Comparison of ENCODE assay signal across 8 mouse cellular contexts in genomic region chr19:8880311-8881033, GRCm38 (mm10). TPM values are rescaled to one million over a fixed set of nuclear protein-coding genes. Genes with fewer than 3 reads are reported as not detected.
DNase-seq lines count a peak whose midpoint lies in the region; ATAC-seq and TF ChIP-seq lines count a peak whose summit lies in the region.

Gene Uqcc3 (minus strand): TSS chr19:8880923.

- no peaks in the 10 kb centered on the region for H3K9me3 ChIP-seq in embryonic facial prominence, embryonic 14.5 days (ENCODE audit: control insufficient read depth, low read length)
- H3K9me3 ChIP-seq in limb, embryonic 12.5 days: no peaks in the 10 kb centered on the region
- no peaks in the 10 kb centered on the region for H3K9me3 ChIP-seq in midbrain, embryonic 14.5 days (ENCODE audit: control insufficient read depth, low read length)

- no peaks in the 10 kb centered on the region for H3K79me2 ChIP-seq in heart, adult 2 months (replicated peaks; ENCODE audit: control insufficient read depth, insufficient read depth, low read length)

- H3K4me2 ChIP-seq in embryonic facial prominence, embryonic 14.5 days (ENCODE audit: low read depth, low read length): peak within 1 kb of the TSS; percentile 77
- peak within 1 kb of the TSS; percentile 87 for H3K4me2 ChIP-seq in limb, embryonic 12.5 days
- peak within 1 kb of the TSS; percentile 91 for H3K4me2 ChIP-seq in midbrain, embryonic 14.5 days (ENCODE audit: low read length)

- peak; percentile 64 for TF ChIP-seq POLR2A in bone marrow, adult 2 months (IDR thresholded peaks at IDR 0.05; ENCODE audit: borderline replicate concordance, control insufficient read depth, low read depth, low read length)
- peak; percentile 92 for TF ChIP-seq POLR2A in heart, adult 2 months (IDR thresholded peaks at IDR 0.05; ENCODE audit: insufficient read depth, low read depth, low read length)

- no peak; the same call in 1 of the 2 replicates for TF ChIP-seq CTCF in bone marrow, adult 2 months (IDR thresholded peaks at IDR 0.05; ENCODE audit: control insufficient read depth, insufficient read depth, low read length)
- TF ChIP-seq CTCF in heart, adult 2 months (IDR thresholded peaks at IDR 0.05): no peak

- TF ChIP-seq EP300 in heart, adult 2 months (IDR thresholded peaks at IDR 0.05; ENCODE audit: insufficient read depth, low read depth, low read length): peak; percentile 74; the same call in 1 of the 2 replicates

- H3K27ac ChIP-seq in bone marrow, adult 2 months (ENCODE audit: control insufficient read depth, insufficient read depth, low read depth, low read length, poor library complexity): peak within 1 kb of the TSS; percentile 79
- peak within 1 kb of the TSS; percentile 67 for H3K27ac ChIP-seq in embryonic facial prominence, embryonic 14.5 days (replicated peaks; ENCODE audit: low read depth, low read length)
- H3K27ac ChIP-seq in heart, adult 2 months: peak within 1 kb of the TSS; percentile 85
- H3K27ac ChIP-seq in limb, embryonic 12.5 days: peak within 1 kb of the TSS; percentile 82
- peak within 1 kb of the TSS; percentile 87 for H3K27ac ChIP-seq in midbrain, embryonic 14.5 days (replicated peaks; ENCODE audit: low read depth, low read length)

- H3K4me3 ChIP-seq in bone marrow, adult 2 months (replicated peaks; ENCODE audit: control insufficient read depth, low read depth, low read length): peak within 1 kb of the TSS; percentile 92
- peak within 1 kb of the TSS; percentile 60 for H3K4me3 ChIP-seq in embryonic facial prominence, embryonic 14.5 days (ENCODE audit: low read depth, low read length)
- peak within 1 kb of the TSS; percentile 78 for H3K4me3 ChIP-seq in heart, adult 2 months
- peak within 1 kb of the TSS; percentile 83 for H3K4me3 ChIP-seq in limb, embryonic 12.5 days (replicated peaks)
- peak within 1 kb of the TSS; percentile 72 for H3K4me3 ChIP-seq in midbrain, embryonic 14.5 days (replicated peaks; ENCODE audit: low read depth, low read length)

- DNase-seq in 416B (ENCODE audit: low read depth): peak; percentile 93
- peak; percentile 96 for DNase-seq in embryonic facial prominence, embryonic 14.5 days (ENCODE audit: low spot score)
- peak; percentile 90 to 91 for DNase-seq in heart, adult 2 months
- peak; percentile 92 to 93 for DNase-seq in kidney, adult 8-10 months
- peak; percentile 92 for DNase-seq in midbrain, embryonic 14.5 days
- DNase-seq in spleen, adult 12 weeks (ENCODE audit: low spot score): peak; percentile 78

- ATAC-seq in embryonic facial prominence, embryonic 14.5 days (ENCODE audit: low read depth): peak; percentile 98
- ATAC-seq in limb, embryonic 12.5 days (ENCODE audit: insufficient number of reproducible peaks, insufficient read depth, low FRiP score, low TSS enrichment, low read depth): peak; percentile 95
- ATAC-seq in midbrain, embryonic 14.5 days (ENCODE audit: low FRiP score, low TSS enrichment): peak; percentile 96

- H3K4me1 ChIP-seq in bone marrow, adult 2 months (ENCODE audit: control insufficient read depth, insufficient read depth, low read length): no peaks in the 10 kb centered on the region; the same call in 1 of the 2 replicates
- peaks cover 7% of the 10 kb centered on the region; the same call in 1 of the 2 replicates for H3K4me1 ChIP-seq in embryonic facial prominence, embryonic 14.5 days (ENCODE audit: control insufficient read depth, insufficient read depth, low read length)
- peaks cover 4% of the 10 kb centered on the region for H3K4me1 ChIP-seq in heart, adult 2 months (ENCODE audit: control insufficient read depth, insufficient read depth, low read length)
- peaks cover 8% of the 10 kb centered on the region for H3K4me1 ChIP-seq in limb, embryonic 12.5 days (replicated peaks)
- H3K4me1 ChIP-seq in midbrain, embryonic 14.5 days (ENCODE audit: control insufficient read depth, insufficient read depth, low read length): peaks cover 10% of the 10 kb centered on the region; the same call in 1 of the 2 replicates

- H3K27me3 ChIP-seq in embryonic facial prominence, embryonic 14.5 days (replicated peaks; ENCODE audit: control insufficient read depth, insufficient read depth, low read length): no peaks in the 10 kb centered on the region
- no peaks in the 10 kb centered on the region for H3K27me3 ChIP-seq in heart, adult 2 months (ENCODE audit: control insufficient read depth, insufficient read depth, low read length)
- no peaks in the 10 kb centered on the region for H3K27me3 ChIP-seq in limb, embryonic 12.5 days
- no peaks in the 10 kb centered on the region for H3K27me3 ChIP-seq in midbrain, embryonic 14.5 days (ENCODE audit: control insufficient read depth, insufficient read depth, low read length)

- WGBS in bone marrow, adult 2 months: under 1% methylated on average over 42 of the region's 42 CpGs
- WGBS in embryonic facial prominence, embryonic 14.5 days: under 1% methylated on average over 42 of the region's 42 CpGs
- under 1% methylated on average over 42 of the region's 42 CpGs for WGBS in heart, adult 2 months
- WGBS in limb, embryonic 12.5 days: under 1% methylated on average over 42 of the region's 42 CpGs
- WGBS in midbrain, embryonic 14.5 days: under 1% methylated on average over 42 of the region's 42 CpGs

- peaks cover 16% of the 10 kb centered on the region for H3K36me3 ChIP-seq in embryonic facial prominence, embryonic 14.5 days (ENCODE audit: control insufficient read depth, insufficient read depth, low read length)
- peaks cover 6% of the 10 kb centered on the region for H3K36me3 ChIP-seq in heart, adult 2 months (ENCODE audit: control insufficient read depth, insufficient read depth, low read length)
- H3K36me3 ChIP-seq in limb, embryonic 12.5 days: peaks cover 32% of the 10 kb centered on the region
- H3K36me3 ChIP-seq in midbrain, embryonic 14.5 days (ENCODE audit: control insufficient read depth, insufficient read depth, low read length): peaks cover 30% of the 10 kb centered on the region

- H3K9ac ChIP-seq in embryonic facial prominence, embryonic 14.5 days (ENCODE audit: low read depth, low read length): peak within 1 kb of the TSS; percentile 74
- H3K9ac ChIP-seq in heart, adult 2 months (ENCODE audit: low read depth, low read length): peak within 1 kb of the TSS; percentile 90
- H3K9ac ChIP-seq in limb, embryonic 12.5 days (replicated peaks): peak within 1 kb of the TSS; percentile 90
- peak within 1 kb of the TSS; percentile 88 for H3K9ac ChIP-seq in midbrain, embryonic 14.5 days (replicated peaks; ENCODE audit: low read length)

- intact Hi-C loops in heart, adult 2 months (cut with DNase I): loop anchor here (1.0 kb wide), 1 partner anchor 9 kb away; the partner anchor contains the start of gene Ubxn1

RNA-seq across cellular contexts. Expression of gene Uqcc3, which starts in this region (rescaled TPM):
- 25.7 and 27.0 TPM in 2 replicates for polyA plus RNA-seq in bone marrow, adult 2 months (2011; ENCODE audit: insufficient read depth, insufficient read length, low replicate concordance, missing spikeins)
- polyA plus RNA-seq in embryonic facial prominence, embryonic 14.5 days (2014; fragmentation: Nextera tagmentation; extraction: Ambion mirVana): 53.8 and 57.5 TPM in 2 replicates
- 10 to 100 TPM; 49.9 to 56.5 TPM for total RNA-seq in heart, adult 2 months (2021)
- 43.7 and 48.6 TPM in 2 replicates for polyA plus RNA-seq in heart, adult 2 months (2012; rRNA removed)
- 64.0 and 66.0 TPM in 2 replicates for polyA plus RNA-seq in limb, embryonic 12.5 days (2016; fragmentation: Nextera tagmentation; extraction: Ambion mirVana)
- polyA plus RNA-seq in midbrain, embryonic 14.5 days (2014; fragmentation: Nextera tagmentation; extraction: Ambion mirVana): 61.3 and 62.6 TPM in 2 replicates

Comparison
In these comparisons a context has a peak if more than half of its experiments do, and no peak if none do; other contexts are left out.
1. Peak in every context shown above with its lines: DNase-seq, ATAC-seq, H3K4me3 ChIP-seq and H3K27ac ChIP-seq.